Mouse (Mus musculus): ENCODE measurements at regions not wholly inside any gene's neighbourhood (a gene's known extent, or its start where the extent isn't known, plus 50 kb on each side); places are given as distances from the start of the nearest gene placed in this dataset.

- no peak for TF ChIP-seq MAFK (IDR thresholded peaks at IDR 0.05; ENCODE audit: insufficient read depth, low read depth, low read length)
- TF ChIP-seq HCFC1 (IDR thresholded peaks at IDR 0.05; ENCODE audit: borderline replicate concordance, insufficient read depth, low read length), result no peak
- TF ChIP-seq CHD2 (IDR thresholded peaks at IDR 0.05; ENCODE audit: low read depth, low read length), result no peak
Observed at GRCm38 (mm10) chr4:87578164-87578563, 347.9 kb upstream of the Slc24a2 start.
